Mouse (Mus musculus): ENCODE data around the gene 1190002N15Rik.
A peak's percentile ranks its signal among the peaks of the same experiment; 100 is the strongest.

DNA sequence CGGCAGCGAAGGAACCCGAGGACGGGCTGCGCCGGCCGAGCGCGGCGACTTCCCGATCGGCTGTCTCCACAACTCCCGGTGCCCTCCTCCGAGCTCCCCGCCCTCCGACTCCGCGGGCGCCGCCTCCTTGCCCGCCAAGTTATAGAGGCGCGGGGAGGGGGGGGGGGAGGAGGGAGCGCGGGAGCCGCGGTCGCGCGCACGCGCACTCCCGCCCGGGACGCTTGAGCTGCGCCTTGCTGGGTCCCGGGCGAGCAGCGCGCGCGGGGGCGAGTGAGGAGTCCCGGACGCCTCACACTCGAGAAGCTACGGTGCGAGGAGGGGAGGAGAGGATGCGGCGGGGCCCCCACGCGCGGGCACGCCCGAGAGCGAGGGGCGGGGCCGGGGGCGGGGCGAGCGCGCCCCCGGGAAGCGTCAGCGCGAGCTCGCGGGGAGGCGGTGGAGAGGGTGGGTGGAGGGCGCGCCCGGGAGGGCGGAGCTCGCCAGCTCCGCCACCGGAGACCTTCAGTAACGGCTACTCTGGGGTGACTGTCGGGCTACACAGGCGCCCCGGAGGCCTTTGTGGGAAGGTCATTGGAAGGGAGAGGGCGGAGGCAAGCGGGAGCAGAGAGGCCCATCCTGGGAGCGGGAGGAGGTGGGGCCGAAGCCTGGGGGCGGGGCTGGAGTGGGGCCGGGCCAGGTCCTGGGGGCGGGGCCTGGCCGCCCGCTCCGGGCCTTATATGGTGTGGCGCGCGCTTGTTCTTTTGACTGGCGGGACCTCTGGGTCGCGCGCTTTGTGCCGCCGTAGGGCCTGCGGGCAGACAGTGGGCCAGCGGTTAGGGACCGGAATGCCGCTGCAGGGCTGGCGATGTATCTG lies at the start of gene 1190002N15Rik:
- TF ChIP-seq CTCF (IDR thresholded peaks at IDR 0.05; ENCODE audit: borderline replicate concordance, insufficient read depth, low read depth, low read length) = no peak
- peak; percentile 76 for TF ChIP-seq POLR2A (IDR thresholded peaks at IDR 0.05; ENCODE audit: borderline replicate concordance, insufficient read depth, low read length)
